Mouse (Mus musculus) liver (tissue): ENCODE data around the gene OR5BS1P.
"Not testable (repeated sequence)": the region's sequence is repeated elsewhere in the genome, so short reads cannot be mapped to it uniquely, and the experiment has no call there.

Source experiments
- DNase-seq: peaks from one replicate; pipeline ENCODE4 v3.0.0-alpha.2; 2020; ENCODE audit warnings: mixed read lengths

OR5BS1P gene

GRCm38 (mm10) chr15:98507321-98507720 is 37.6 kb downstream of the OR5BS1P start:
- DNase-seq: no peak

- no peak for DNase-seq
Measured at GRCm38 (mm10) chr15:98509387-98509786, 39.7 kb downstream of the OR5BS1P start.

GRCm38 (mm10) chr15:98510438-98511385 is 41.0 kb downstream of the OR5BS1P start:
- DNase-seq: peak; percentile 83

- DNase-seq: no peak
Measured at GRCm38 (mm10) chr15:98511386-98511928, 41.8 kb downstream of the OR5BS1P start.

- no peak for DNase-seq
Measured at GRCm38 (mm10) chr15:98512232-98512631, 42.5 kb downstream of the OR5BS1P start.

GRCm38 (mm10) chr15:98512799-98513321 is 43.2 kb downstream of the OR5BS1P start:
- DNase-seq: peak; percentile 27

GRCm38 (mm10) chr15:98513676-98514075 is 44.0 kb downstream of the OR5BS1P start:
- not testable (repeated sequence) for DNase-seq

GRCm38 (mm10) chr15:98514146-98514545 is 44.5 kb downstream of the OR5BS1P start:
- DNase-seq: no peak

GRCm38 (mm10) chr15:98514845-98515244 is 45.1 kb downstream of the OR5BS1P start:
- not testable (repeated sequence) for DNase-seq

GRCm38 (mm10) chr15:98517380-98518355 is 48.0 kb downstream of the OR5BS1P start:
- DNase-seq: peak; percentile 60

GRCm38 (mm10) chr15:98521245-98521644 is 51.5 kb downstream of the OR5BS1P start:
- DNase-seq: no peak

GRCm38 (mm10) chr15:98526057-98526456 is 56.4 kb downstream of the OR5BS1P start:
- DNase-seq: peak; percentile 59

GRCm38 (mm10) chr15:98527056-98527771 is 57.5 kb downstream of the OR5BS1P start:
- no peak for DNase-seq

GRCm38 (mm10) chr15:98528066-98528563 is 58.4 kb downstream of the OR5BS1P start:
- no peak for DNase-seq
